Mouse (Mus musculus): Measurements from ENCODE around the gene Dll1.

- TF ChIP-seq CTCF (IDR thresholded peaks at IDR 0.05) (no peak), POLR2A (IDR thresholded peaks at IDR 0.05; ENCODE audit: insufficient read depth, low read depth, low read length) (no peak), EP300 (IDR thresholded peaks at IDR 0.05; ENCODE audit: insufficient read depth, low read depth, low read length) (no peak)
Observed at GRCm38 (mm10) chr17:15423080-15423765, 46.6 kb upstream of the Dll1 start.
